Mouse (Mus musculus): ENCODE data around the gene Foxn3. TPM values are rescaled to one million over a fixed set of nuclear protein-coding genes. Genes with fewer than 3 reads are reported as not detected.

Foxn3 gene
- polyA plus RNA-seq, 1 experiment from 2014 or later = 69.1 TPM

DNA sequence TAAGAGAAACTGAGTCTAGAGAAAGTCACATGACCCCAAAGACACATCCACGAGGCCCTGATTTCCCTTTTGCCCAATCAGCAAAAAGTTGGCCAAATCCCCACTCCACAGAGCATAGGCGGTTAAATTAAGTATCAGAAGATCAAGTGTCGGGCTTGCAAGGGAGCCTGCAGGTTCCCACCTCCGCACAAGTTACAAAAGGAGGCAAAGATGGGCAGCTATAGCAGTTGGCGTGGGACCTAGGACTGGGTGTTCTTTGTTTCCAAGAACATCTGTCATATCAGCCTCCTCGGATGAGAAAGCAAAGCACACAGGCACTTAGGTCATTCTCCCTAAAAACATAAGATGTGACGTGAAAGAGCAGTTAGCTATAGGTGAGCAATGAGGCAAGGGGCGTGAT, 308.9 kb downstream of the Foxn3 start:
- no peak overlapping the region for H3K4me2 ChIP-seq
- no peaks in the 10 kb centered on the region for H3K9me3 ChIP-seq (ENCODE audit: low read depth, low read length)
- no peak for TF ChIP-seq CTCF (IDR thresholded peaks at IDR 0.05; ENCODE audit: low read depth)
- ATAC-seq (ENCODE audit: insufficient read depth) (no peak), DNase-seq (no peak)
- no peaks in the 10 kb centered on the region for H3K27me3 ChIP-seq (ENCODE audit: insufficient read depth, low read length)
- H3K4me3 ChIP-seq (ENCODE audit: low read depth, low read length) = no peak overlapping the region
- H3K36me3 ChIP-seq (ENCODE audit: insufficient read depth) = no peaks in the 10 kb centered on the region
- 85% methylated on average over 8 of the region's 8 CpGs for WGBS
- H3K27ac ChIP-seq (ENCODE audit: low read depth) = no peak overlapping the region
- H3K4me1 ChIP-seq (ENCODE audit: insufficient read depth) = peaks cover 7% of the 10 kb centered on the region; the same call in 1 of the 2 replicates
- H3K9ac ChIP-seq = no peak overlapping the region

- H3K4me2 ChIP-seq = no peak overlapping the region
- no peak for DNase-seq
- H3K4me3 ChIP-seq (ENCODE audit: low read depth, low read length) = no peak overlapping the region
- no peaks in the 10 kb centered on the region for H3K27me3 ChIP-seq (ENCODE audit: insufficient read depth, low read length)
- peaks cover 7% of the 10 kb centered on the region; the same call in 1 of the 2 replicates for H3K4me1 ChIP-seq (ENCODE audit: insufficient read depth)
- H3K27ac ChIP-seq (ENCODE audit: low read depth) = no peak overlapping the region
- 88% methylated on average over 10 of the region's 10 CpGs for WGBS
- H3K36me3 ChIP-seq (ENCODE audit: insufficient read depth) = no peaks in the 10 kb centered on the region
- no peak overlapping the region for H3K9ac ChIP-seq
- TF ChIP-seq CTCF (IDR thresholded peaks at IDR 0.05; ENCODE audit: low read depth) = no peak
- no peak for ATAC-seq (ENCODE audit: insufficient read depth)
- no peaks in the 10 kb centered on the region for H3K9me3 ChIP-seq (ENCODE audit: low read depth, low read length)
Measured at GRCm38 (mm10) chr12:99253562-99253961, 309.8 kb downstream of the Foxn3 start.

DNA sequence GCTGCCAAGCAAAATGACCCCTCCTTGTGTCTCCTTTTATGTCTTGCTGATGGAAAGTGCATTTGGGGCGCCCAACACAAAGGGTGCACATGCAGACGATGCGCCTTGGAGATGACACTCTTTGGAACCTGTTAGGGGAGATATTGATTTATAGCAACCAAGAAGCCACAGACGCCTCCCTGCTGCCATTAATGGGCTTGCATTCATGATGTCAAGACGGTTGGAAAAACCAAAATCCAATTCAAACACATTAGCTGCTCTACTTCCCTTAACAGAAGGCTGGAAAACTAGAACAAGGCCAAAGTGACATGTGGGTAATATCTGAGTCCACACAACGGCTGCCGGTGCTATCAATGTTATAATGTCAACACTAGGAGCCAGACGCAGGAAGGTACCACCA, 314.8 kb downstream of the Foxn3 start:
- Histone ChIP-seq H3K27ac (ENCODE audit: low read depth) (no peak overlapping the region), H3K4me3 (ENCODE audit: low read depth, low read length) (no peak overlapping the region), H3K4me2 (no peak overlapping the region), H3K4me1 (ENCODE audit: insufficient read depth) (no peaks in the 10 kb centered on the region), H3K9me3 (ENCODE audit: low read depth, low read length) (no peaks in the 10 kb centered on the region), H3K36me3 (ENCODE audit: insufficient read depth) (no peaks in the 10 kb centered on the region), H3K9ac (no peak overlapping the region), H3K27me3 (ENCODE audit: insufficient read depth, low read length) (no peaks in the 10 kb centered on the region)
- no peak for TF ChIP-seq CTCF (IDR thresholded peaks at IDR 0.05; ENCODE audit: low read depth)
- DNase-seq (no peak), ATAC-seq (ENCODE audit: insufficient read depth) (no peak)
- WGBS = 74% methylated on average over 8 of the region's 8 CpGs

- H3K9me3 ChIP-seq (ENCODE audit: low read depth, low read length) = no peaks in the 10 kb centered on the region
- ATAC-seq (ENCODE audit: insufficient read depth) (no peak), DNase-seq (no peak)
- H3K27me3 ChIP-seq (ENCODE audit: insufficient read depth, low read length) = no peaks in the 10 kb centered on the region
- WGBS = 64% methylated on average over 6 of the region's 6 CpGs
- no peak overlapping the region for H3K4me3 ChIP-seq (ENCODE audit: low read depth, low read length)
- H3K36me3 ChIP-seq (ENCODE audit: insufficient read depth) = no peaks in the 10 kb centered on the region
- TF ChIP-seq CTCF (IDR thresholded peaks at IDR 0.05; ENCODE audit: low read depth) = no peak
- H3K27ac ChIP-seq (ENCODE audit: low read depth) = no peak overlapping the region
- H3K4me1 ChIP-seq (ENCODE audit: insufficient read depth) = no peaks in the 10 kb centered on the region
- no peak overlapping the region for H3K4me2 ChIP-seq
- H3K9ac ChIP-seq = no peak overlapping the region
Measured at GRCm38 (mm10) chr12:99247939-99248338, 315.4 kb downstream of the Foxn3 start.

GRCm38 (mm10) chr12:99246984-99247746, 316.2 kb downstream of the Foxn3 start:
- no peak for ATAC-seq (ENCODE audit: insufficient read depth)
- WGBS = 71% methylated on average over 10 of the region's 10 CpGs
- DNase-seq = no peak
- TF ChIP-seq CTCF (IDR thresholded peaks at IDR 0.05; ENCODE audit: low read depth) = no peak
- Histone ChIP-seq H3K9ac (no peak overlapping the region), H3K4me2 (no peak overlapping the region), H3K4me1 (ENCODE audit: insufficient read depth) (no peaks in the 10 kb centered on the region), H3K36me3 (ENCODE audit: insufficient read depth) (no peaks in the 10 kb centered on the region), H3K27ac (ENCODE audit: low read depth) (no peak overlapping the region), H3K4me3 (ENCODE audit: low read depth, low read length) (no peak overlapping the region), H3K9me3 (ENCODE audit: low read depth, low read length) (no peaks in the 10 kb centered on the region), H3K27me3 (ENCODE audit: insufficient read depth, low read length) (no peaks in the 10 kb centered on the region)

DNA sequence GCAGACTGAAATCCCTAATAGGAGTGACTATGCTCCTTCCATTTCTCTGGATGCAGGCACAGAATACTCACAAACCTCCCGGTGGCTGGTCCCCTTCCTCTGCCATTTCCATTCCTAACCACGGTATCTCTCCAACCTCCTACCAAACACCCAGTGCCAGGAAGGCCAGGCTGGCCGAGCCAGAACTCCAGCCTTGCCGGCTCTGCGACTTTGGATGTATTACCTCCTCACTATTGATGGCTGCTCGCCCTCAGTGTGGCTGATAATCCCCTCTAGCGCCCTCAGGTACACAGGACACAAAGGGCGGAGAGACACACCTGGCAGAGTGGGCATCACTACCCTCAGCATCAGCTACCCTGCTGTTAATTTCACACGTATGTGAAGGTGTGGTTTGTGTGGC, 318.7 kb downstream of the Foxn3 start:
- ATAC-seq (ENCODE audit: insufficient read depth) (no peak), DNase-seq (no peak)
- WGBS = 86% methylated on average over 9 of the region's 9 CpGs
- Histone ChIP-seq H3K9me3 (ENCODE audit: low read depth, low read length) (no peaks in the 10 kb centered on the region), H3K9ac (no peak overlapping the region), H3K27me3 (ENCODE audit: insufficient read depth, low read length) (no peaks in the 10 kb centered on the region), H3K27ac (ENCODE audit: low read depth) (no peak overlapping the region), H3K4me1 (ENCODE audit: insufficient read depth) (no peaks in the 10 kb centered on the region), H3K36me3 (ENCODE audit: insufficient read depth) (no peaks in the 10 kb centered on the region), H3K4me3 (ENCODE audit: low read depth, low read length) (no peak overlapping the region), H3K4me2 (no peak overlapping the region)
- TF ChIP-seq CTCF (IDR thresholded peaks at IDR 0.05; ENCODE audit: low read depth) = no peak

DNA sequence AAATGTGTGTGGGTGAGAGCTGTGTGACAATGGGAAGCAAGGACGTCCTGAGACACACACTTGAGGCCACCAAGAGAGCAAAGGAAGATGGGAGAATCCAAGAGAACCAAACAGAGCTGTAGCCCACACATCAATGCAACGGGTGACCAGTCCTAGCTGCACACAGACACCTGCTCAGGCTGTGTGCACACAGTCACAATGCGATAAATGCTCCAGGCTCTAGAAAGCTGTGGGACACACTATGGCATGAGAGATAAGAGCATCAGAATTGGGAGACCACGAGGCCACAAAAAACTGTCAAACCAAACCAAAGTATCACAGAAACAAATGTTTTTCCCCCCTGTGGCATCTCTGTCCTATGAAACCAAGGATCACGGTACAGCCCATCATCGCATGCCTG, 319.1 kb downstream of the Foxn3 start:
- no peak for TF ChIP-seq CTCF (IDR thresholded peaks at IDR 0.05; ENCODE audit: low read depth)
- 84% methylated on average over 6 of the region's 6 CpGs for WGBS
- Histone ChIP-seq H3K9me3 (ENCODE audit: low read depth, low read length) (no peaks in the 10 kb centered on the region), H3K4me2 (no peak overlapping the region), H3K36me3 (ENCODE audit: insufficient read depth) (no peaks in the 10 kb centered on the region), H3K4me3 (ENCODE audit: low read depth, low read length) (no peak overlapping the region), H3K9ac (no peak overlapping the region), H3K27me3 (ENCODE audit: insufficient read depth, low read length) (no peaks in the 10 kb centered on the region), H3K4me1 (ENCODE audit: insufficient read depth) (no peaks in the 10 kb centered on the region), H3K27ac (ENCODE audit: low read depth) (no peak overlapping the region)
- ATAC-seq (ENCODE audit: insufficient read depth) = no peak
- DNase-seq = no peak
